Mouse (Mus musculus) layer of hippocampus, postnatal 25 days (tissue): Measurements from ENCODE around the gene Retreg2. TPM values are rescaled to one million over a fixed set of nuclear protein-coding genes. Genes with fewer than 3 reads are reported as not detected.

Experiments
- DNase-seq, 2 experiments: peaks; one replicate each; pipeline ENCODE4 v3.0.0; 2022; ENCODE audit warnings: mixed read lengths in 2 of 2, low spot score in 1 of 2; ENCODE audit errors: extremely low spot score in 1 of 2
- total RNA-seq, 2 experiments: library from RNA; stranded (reverse); gene quantifications; 2 replicates each; pipeline ENCODE4 v1.2.3; 2021

Retreg2 gene
- total RNA-seq: 100 to 1,000 TPM; 172 to 177 TPM

DNA sequence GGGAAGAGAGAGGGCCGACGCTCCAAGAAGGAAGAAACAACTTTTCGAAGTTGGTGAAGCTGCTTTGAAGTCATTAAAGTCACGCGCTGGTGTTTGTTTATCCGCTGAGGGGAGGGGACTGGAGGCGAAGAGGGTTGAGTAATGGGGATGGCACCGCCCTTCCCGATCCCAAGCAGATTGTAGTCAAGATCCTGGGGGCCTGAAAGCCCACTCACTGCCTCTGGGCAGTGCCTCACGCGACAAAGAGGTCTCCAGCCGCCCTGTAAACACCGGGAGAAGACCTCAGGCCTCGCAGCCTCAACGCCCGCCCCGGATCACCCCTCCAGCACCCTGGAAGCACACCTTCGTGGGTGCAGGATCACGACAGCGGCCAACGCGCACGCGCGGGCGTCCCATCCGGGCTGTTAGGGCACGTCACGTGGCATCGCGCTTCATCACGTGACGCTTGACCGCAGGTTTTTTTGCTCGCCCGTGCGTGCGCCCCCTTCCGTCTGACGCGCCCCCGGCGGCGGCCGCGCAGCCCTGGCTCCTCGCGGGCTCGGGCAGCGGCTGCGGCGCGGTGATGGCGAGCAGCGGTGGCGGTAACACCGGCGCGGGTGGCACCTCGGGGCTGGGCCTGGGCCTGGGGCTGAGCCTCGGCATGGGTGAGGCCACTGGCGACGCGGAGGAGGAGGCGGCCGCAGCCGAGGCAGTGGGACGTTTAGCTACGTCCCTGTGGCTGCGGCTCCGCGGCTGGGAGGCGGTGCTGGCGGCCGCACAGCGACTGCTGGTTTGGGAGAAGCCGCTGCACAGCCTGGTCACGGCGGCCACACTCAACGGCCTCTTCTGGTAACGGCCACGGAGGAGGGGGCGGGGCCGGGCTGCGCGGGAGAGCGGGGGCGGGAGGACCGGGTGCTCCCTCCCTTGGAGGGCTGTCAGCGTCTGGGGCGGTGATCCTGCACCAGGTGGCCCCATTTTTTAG is at the start of gene Retreg2, which contains the start of gene Cnppd1:
Gene Retreg2, plus strand, starts transcription at position 478 of the 961 bp plus-strand sequence.
Gene Cnppd1, minus strand, starts transcription at position 411 of the 961 bp plus-strand sequence.
- DNase-seq: peak; percentile 96

- DNase-seq: no peak
Observed at GRCm38 (mm10) chr1:75122211-75122610, 20.4 kb upstream of the Retreg2 start.

DNA sequence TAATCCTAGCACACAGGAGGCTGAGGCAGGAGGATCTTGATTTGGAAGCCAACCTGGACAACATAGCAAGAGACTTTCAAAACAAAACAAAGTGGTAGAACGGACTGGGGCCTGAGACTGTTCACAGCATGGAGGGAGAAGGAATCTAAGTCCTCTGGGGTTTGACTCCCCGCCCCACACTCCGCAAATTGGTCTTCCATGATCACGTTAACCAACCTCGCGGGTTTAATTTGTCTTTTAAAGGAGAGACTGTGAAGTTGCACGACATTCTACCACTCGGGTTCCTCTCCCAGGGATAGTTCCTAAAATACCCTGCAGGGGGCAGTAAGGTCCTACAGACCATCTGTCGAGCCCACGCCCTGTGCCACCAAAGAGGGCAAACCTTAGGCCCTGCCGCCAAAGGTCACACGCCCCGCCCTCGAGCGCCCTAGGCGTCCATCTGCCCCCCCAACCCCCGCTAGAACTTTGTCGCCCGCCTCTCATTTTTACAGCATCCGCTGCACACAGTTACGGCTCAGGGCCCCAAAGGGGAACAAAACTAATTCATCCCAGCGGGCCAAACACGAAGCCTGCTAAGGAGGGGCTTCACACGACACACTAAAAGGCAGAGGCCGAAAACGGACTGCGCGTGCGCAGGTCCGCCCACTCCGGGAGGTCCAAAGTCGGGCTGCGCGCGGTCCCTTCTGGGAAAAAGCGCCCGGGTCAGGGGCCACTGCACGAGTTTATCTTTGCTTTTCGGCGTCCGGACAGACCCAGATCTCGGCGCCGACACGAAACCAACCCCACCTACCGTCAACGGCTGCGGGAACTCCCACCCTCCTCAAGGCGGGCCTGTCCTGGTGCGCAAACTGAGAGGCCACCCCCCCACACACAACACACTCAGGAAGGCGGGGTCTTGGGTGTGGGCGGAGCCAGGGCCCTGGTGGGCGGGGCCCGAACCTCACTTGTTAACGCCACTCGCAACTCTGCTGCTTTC is 17.9 kb upstream of the Retreg2 start, which contains the start of gene Nhej1:
Gene Nhej1, minus strand, starts transcription at position 855 of the 976 bp plus-strand sequence.
- DNase-seq: peak; percentile 85 to 87

DNA sequence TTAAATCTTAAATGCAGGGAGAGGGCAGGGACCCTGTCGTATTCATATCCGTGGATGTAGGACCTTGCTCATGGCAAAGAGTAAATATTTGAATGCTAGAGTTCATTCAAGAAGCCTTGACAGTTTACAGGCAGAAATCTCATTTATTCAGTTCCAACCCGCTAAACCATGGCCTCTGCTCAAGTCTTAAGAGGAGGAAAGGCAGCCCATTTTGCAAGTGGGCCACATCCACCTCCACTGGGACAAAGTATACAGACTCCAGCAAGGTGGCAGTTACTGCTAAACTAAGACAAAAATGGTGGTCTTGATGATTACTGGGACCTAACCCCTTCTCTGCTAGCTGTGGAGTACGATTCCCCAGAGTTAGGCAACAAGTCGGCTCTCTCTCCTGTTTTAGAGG is 17.2 kb upstream of the Retreg2 start:
- no peak for DNase-seq

GRCm38 (mm10) chr1:75128641-75129040 is 13.9 kb upstream of the Retreg2 start:
- no peak for DNase-seq

DNA sequence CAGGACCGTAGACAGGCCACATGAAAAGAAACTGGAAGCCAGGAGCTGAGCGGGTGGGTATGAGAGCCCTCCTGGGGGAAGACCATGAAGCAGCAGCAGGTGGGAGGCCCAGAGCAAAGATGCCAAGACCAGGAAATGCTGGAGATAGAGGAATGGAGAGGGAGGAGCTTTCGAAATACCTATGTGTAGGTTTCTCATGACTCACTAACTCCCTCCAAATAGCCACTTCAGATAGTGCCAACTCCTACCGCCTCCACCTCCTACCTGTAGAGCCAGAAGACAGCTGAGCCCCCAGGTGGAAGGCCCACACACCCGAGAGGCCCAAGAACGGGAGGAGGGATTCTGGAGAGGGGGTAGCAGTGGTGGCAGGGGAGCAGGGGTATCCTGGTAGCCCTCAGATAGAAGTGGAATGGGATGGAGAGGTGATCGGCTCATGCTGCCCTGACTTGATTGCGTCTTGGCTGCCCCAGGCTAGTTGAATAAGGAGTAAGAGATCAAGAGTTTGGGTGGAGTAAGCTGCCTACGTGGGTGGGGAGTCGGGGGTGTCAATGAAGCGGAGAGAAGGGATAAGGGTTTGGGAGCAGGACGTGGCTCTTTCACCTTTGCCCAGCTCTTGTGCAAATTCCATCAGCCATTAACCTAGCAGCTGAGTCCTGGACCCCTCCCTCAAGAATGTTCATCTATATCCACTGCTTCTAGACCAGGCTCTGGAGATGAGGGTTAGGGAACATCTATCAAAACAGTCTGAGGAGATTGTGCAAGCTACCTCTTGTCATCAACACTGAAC is 9.0 kb upstream of the Retreg2 start, which contains the start of gene Slc23a3:
Gene Slc23a3, minus strand, starts transcription at position 470 of the 787 bp plus-strand sequence.
- no peak for DNase-seq

DNA sequence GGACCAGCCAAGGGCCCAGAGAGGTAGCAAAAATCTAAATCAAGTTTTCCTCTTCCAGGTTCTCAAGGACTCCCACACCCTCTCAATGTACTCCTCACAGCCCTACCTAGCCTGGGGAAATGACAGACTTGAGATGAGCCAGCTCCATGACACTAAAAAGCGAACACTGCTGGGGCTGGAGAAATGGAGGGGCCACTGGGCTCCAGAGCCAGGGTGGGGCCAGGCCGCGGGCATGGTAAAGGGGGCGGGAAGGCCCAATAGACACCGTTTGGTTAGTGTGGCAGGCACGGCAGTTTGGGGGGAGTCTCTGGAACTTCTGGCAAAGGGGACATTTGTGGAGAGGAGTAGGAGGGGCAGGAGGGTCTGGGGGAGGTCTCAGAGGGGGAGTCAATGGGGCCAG is 6.3 kb upstream of the Retreg2 start:
- no peak for DNase-seq

DNA sequence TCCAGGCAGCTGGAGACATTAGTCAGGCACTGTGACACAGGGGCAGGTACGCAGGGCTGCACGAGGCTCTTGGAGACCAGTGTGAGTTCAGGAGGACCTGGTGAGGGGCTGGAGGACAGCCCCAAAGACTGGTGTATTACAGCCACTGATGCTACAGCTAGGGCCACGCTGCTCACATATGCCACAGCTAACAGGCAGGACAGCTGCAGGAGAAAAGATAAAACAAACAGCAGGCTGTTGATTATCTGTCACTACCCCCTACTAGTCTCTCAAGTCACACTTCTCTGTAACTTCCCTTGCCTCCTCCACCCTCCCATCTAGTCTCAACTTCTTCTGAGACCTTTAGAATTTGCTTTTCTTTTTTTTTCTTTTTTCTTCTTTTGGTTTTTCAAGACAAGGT is 5.8 kb upstream of the Retreg2 start:
- DNase-seq: no peak

- no peak for DNase-seq
Observed at GRCm38 (mm10) chr1:75138448-75138847, 4.1 kb upstream of the Retreg2 start.

DNA sequence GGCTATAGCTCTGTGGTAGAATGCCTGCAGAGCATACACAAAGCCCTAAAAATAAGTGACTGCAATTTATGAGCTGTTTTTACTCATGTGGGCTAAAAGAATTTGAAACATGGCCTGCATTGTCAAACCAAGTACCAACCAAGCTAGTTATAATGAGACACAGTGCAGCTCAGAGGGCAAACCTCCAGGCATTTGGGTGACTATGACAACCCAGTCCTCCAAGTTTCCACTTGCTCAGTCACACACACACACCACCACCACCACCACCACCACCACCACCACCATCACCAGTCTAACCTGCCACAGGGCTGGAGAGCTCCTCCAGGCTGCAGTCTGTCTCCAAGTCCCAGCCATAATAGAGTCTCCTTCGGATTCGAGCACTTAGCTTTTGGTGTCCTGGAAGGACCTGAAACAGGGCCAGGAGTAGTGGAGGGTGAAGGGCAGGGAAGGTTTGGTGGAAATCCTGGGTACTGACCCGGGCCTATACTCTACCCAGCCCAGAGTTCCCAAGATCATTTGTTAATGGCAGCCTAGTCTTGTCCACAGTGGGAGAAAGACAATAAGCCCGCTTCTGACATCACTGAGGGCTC is 1.9 kb upstream of the Retreg2 start:
- DNase-seq: no peak

- DNase-seq: peak; percentile 41 to 53
Observed at GRCm38 (mm10) chr1:75141486-75142190, 940 bp upstream of the Retreg2 start.

DNA sequence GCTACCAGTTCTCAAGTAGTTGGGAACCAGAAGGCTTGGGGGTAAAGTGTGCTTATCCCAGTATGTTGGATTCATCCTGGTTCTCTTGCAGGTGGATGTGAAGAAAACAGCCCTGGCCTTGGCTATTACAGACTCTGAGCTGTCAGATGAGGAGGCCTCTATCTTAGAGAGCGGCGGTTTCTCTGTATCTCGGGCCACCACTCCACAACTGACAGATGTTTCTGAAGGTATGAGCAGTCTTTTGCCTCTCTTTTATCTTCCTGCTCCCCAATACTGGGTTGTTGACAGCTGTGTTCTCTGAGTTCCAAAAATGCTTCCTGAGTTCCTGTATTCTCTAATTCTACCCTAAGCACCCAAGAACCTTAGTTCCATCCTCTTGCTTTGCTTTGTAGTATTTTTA is 3.0 kb downstream of the Retreg2 start:
- no peak for DNase-seq

DNA sequence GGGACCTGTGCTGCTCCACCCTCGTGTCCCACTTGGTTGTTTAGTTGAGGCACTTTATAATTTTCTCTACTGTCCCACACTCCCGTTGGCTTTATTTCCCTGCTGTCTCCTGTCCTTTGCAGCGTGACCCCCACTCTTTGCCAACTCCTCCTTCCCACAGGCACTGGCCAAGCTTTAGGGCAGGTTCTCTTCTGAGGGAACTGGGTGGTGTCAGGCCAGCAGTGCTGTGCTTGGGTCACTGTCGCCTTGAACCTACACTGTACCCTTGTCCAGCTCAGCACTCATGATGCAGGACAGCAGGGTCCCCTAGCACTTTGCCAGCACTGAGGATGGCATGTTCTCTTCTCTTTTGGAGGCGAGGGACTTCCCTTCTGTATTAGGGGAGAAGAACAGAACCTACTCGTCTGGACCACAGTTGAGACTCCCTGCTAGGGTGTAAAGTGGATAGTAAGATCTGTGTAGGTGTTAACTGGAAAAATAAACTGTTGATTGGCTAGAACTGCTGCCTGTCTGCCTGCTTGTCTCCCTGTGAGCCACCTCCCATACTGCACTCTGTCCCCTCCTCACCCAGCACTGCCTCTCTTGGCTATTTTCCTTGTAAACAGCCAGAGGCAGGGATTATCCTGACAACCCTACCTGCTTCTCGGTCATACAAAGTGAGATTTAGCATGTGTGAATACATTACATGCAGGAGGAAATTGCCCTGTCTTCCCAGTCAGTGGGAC is 5.0 kb downstream of the Retreg2 start:
- no peak for DNase-seq

DNA sequence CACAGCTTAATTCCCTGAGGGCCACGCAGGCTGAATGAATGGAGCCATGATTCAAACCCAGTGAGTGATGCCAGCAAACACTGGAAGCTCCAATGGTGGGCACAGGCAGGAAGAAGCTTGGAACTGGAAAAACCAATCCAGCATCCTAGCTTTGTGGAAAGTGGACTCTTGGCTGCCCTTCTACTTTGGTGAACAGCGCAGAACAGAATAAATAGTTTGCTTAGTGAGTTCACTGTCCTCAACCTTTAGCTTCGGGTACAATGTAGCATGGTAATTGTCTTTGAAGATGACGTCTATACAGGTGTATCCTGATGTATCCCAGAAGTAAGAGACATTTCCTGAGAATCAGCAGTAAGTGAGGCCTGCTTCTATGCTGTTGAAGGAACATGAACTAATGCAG is 6.1 kb downstream of the Retreg2 start:
- no peak for DNase-seq

DNA sequence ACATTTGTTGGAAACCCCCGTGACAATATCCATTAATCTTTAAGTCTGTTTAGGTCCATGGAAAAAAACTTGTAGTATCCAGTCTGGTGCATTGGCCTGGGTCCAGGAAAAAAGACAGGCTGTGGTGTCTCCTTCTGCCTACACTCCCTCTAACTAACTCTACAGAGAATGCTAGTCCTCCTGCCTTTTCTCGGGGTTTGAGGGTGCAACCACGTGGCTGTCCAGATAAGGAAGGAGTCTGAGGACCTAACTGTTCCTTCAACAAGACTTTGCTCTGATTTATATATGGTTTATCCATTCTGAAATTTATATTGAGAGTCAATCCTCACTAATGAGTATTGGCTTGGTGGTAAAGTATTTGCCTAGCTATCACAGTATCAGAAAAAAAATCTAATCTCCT is 13.3 kb downstream of the Retreg2 start:
- no peak for DNase-seq

- no peak for DNase-seq
Observed at GRCm38 (mm10) chr1:75158990-75159389, 16.4 kb downstream of the Retreg2 start.

- no peak for DNase-seq
Observed at GRCm38 (mm10) chr1:75159540-75160255, 17.1 kb downstream of the Retreg2 start.

DNA sequence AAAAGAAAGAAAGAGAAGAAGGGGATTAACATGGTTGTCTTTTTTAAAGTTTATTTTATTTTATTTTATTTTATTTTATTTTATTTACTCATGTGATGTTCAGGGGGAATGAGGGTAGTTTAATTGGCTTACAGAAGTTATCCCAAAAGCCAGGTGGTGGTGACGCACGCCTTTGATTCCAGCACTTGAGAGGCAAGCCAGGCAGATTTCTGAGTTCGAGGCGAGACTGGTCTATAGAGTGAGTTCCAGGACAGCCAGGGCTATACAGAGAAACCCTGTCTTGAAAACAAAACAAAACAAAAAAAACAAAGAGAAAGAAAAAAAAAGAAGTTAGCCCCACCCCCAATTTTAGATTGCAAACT is 17.7 kb downstream of the Retreg2 start:
- DNase-seq: no peak
